Mouse (Mus musculus): ENCODE measurements around the gene Gm11077.

DNA sequence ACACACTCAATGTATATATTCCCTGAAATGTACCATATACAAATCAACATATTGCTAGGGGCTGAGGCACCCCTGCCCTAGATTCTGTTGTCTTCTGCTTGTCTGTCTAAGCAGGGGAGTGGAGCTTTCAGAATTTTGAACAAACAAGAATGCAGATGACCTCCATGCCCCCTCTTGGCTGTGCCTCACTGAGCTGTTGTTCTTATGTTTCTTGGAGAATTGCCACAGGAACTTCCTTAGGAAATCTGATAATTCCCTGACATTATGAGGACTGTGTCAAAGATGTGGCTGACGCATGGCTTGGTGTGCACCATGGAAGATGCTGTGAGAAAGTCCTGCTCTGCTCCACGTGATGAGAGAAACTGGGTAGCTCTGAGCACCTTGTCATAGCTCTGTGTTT is 57.0 kb downstream of the Gm11077 start:
- no peak for TF ChIP-seq CTCF (IDR thresholded peaks at IDR 0.05; ENCODE audit: low read depth, low read length)
- no peak for TF ChIP-seq POLR2A (IDR thresholded peaks at IDR 0.05; ENCODE audit: borderline replicate concordance, low read depth, low read length)
